Mouse (Mus musculus) bone marrow macrophage, adult 2 months (primary cell): ENCODE results near the gene Cep41. TPM values are rescaled to one million over a fixed set of nuclear protein-coding genes. Genes with fewer than 3 reads are reported as not detected.

Source experiments
- H3K27ac ChIP-seq: 2 replicates; pipeline ENCODE4 v1.5.1; 2012; ENCODE audit warnings: low read depth, low read length; ENCODE audit not compliant: insufficient read depth
- H3K4me1 ChIP-seq: 2 replicates; pipeline ENCODE4 v1.6.1; 2012; ENCODE audit warnings: low read length; ENCODE audit not compliant: control insufficient read depth, insufficient read depth
- H3K4me3 ChIP-seq: 2 replicates; pipeline ENCODE4 v1.5.1; 2012; ENCODE audit warnings: mild to moderate bottlenecking, low read length, moderate library complexity; ENCODE audit not compliant: insufficient read depth
- CTCF ChIP-seq: IDR thresholded peaks from 2 replicates; pipeline ENCODE4 v1.5.1; 2012; ENCODE audit warnings: low read depth, mild to moderate bottlenecking, low read length, moderate library complexity
- POLR2A ChIP-seq: IDR thresholded peaks from 2 replicates; pipeline ENCODE4 v1.6.1; 2012; ENCODE audit warnings: mild to moderate bottlenecking, low read depth, low read length, borderline replicate concordance
- polyA plus RNA-seq: library from polyadenylated mRNA; stranded (reverse); fragments of >200 nt; gene quantifications from 2 replicates; pipeline ENCODE4 v1.2.4, GENCODE M21; 2012; ENCODE audit not compliant: missing spikeins, insufficient read depth, insufficient read length

The Cep41 gene
- polyA plus RNA-seq, 1 experiment = 4.4 TPM

DNA sequence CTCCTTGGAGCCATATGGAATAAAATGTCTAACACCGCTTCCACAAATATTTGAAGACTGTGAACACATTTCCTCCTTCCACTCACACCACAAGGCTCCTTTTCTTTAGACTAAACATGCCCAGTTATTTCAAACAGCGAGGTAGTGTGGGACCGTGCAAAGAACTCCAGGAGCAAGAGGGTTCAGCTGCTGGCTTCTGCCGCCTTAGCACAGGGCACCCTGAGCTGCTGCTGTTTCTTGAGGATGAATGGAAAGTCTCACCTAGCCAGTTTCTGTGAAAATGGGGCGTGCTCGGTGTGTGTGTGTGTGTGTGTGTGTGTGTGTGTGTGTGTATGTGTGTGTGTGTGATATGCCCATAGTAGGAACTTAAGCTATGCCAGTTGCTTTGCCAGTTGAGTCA is 40.9 kb upstream of the Cep41 start:
- H3K4me3 ChIP-seq = no peak overlapping the region
- H3K4me1 ChIP-seq = no peaks in the 10 kb centered on the region
- no peak for TF ChIP-seq CTCF
- TF ChIP-seq POLR2A = no peak
- H3K27ac ChIP-seq = no peak overlapping the region

GRCm38 (mm10) chr6:30732571-30733130 is 39.1 kb upstream of the Cep41 start:
- H3K4me3 ChIP-seq = no peak overlapping the region
- no peak for TF ChIP-seq POLR2A
- no peak for TF ChIP-seq CTCF
- no peak overlapping the region for H3K27ac ChIP-seq
- H3K4me1 ChIP-seq = no peaks in the 10 kb centered on the region

GRCm38 (mm10) chr6:30730301-30730971 is 36.9 kb upstream of the Cep41 start:
- TF ChIP-seq POLR2A (no peak), CTCF (no peak)
- Histone ChIP-seq H3K27ac (no peak overlapping the region), H3K4me3 (no peak overlapping the region), H3K4me1 (no peaks in the 10 kb centered on the region)

GRCm38 (mm10) chr6:30723331-30723730 is 29.8 kb upstream of the Cep41 start, which contains the start of gene Mest:
TSS of gene Mest (plus strand) at chr6:30723547.
- no peak within 1 kb of the TSS for H3K4me3 ChIP-seq
- H3K4me1 ChIP-seq = no peaks in the 10 kb centered on the region
- H3K27ac ChIP-seq = no peak within 1 kb of the TSS
- TF ChIP-seq CTCF = no peak
- TF ChIP-seq POLR2A = no peak

DNA sequence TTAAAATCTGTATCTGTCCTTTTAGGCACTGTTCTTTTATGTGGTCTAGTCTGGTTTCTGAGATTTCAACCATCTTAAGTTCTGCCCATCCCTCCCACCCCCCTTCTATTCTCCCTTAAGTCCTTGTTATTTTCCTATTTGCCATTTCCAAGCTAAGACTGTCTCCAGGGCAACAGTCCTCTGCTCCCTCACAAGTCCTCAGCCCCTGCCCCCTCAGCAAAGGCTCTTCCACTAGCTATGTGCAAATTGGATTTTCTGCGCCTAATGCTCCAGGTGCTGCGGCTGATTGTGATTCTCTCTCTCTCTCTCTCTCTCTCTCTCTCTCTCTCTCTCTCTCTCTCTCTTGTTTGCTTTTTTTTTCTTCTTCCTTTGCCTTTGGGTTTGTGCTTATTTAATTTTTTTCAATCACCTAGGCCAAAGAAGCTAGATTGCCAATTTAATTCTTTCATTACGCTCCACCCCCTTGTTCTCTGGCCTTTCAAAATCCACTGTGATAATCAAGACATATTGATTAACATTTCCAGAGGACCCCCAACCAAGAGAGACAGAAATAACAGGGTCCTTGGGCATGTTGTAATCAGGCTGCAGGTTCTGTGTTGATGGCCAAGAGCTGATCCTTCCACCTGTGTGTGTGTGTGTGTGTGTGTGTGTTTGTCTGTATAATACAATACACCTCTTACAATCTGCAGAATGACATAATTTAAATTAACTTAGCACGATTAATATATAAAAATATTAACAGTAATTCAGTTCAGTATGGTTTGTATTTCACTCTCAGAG is 29.0 kb upstream of the Cep41 start:
- TF ChIP-seq CTCF = no peak
- no peak for TF ChIP-seq POLR2A
- Histone ChIP-seq H3K4me1 (no peaks in the 10 kb centered on the region), H3K27ac (no peak overlapping the region), H3K4me3 (no peak overlapping the region)

- no peak overlapping the region for H3K4me3 ChIP-seq
- no peaks in the 10 kb centered on the region for H3K4me1 ChIP-seq
- no peak overlapping the region for H3K27ac ChIP-seq
- TF ChIP-seq POLR2A (no peak), CTCF (no peak)
Measured at GRCm38 (mm10) chr6:30716796-30717195, 23.2 kb upstream of the Cep41 start.

DNA sequence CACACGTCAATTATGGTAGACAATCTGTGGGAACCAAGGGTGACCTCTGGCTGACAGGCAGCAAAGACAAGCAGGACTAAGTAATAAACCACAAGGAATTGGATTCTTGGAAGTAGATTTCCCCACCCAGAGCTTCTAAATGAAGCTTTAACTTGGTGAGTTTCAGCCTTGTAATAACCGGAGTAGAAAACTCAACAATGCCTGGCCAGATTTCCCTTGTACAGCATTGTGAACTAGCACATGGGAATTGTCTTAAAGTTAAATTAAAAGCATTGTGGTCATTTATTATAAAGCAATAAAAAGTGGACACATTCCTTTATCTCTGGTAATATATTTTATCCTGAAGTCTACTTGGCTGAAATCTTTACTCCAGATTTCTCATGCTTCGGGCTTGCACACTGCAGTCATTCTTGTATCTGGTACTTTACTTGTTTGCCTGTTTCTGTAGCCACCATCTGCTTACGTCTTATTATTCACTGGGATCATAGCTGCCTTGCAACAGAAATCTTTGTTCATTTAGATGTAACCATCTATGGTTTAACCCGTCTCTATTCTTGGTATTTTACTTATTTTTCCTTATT is 21.4 kb upstream of the Cep41 start:
- Histone ChIP-seq H3K4me3 (no peak overlapping the region), H3K4me1 (no peaks in the 10 kb centered on the region), H3K27ac (no peak overlapping the region)
- TF ChIP-seq CTCF (no peak), POLR2A (no peak)

DNA sequence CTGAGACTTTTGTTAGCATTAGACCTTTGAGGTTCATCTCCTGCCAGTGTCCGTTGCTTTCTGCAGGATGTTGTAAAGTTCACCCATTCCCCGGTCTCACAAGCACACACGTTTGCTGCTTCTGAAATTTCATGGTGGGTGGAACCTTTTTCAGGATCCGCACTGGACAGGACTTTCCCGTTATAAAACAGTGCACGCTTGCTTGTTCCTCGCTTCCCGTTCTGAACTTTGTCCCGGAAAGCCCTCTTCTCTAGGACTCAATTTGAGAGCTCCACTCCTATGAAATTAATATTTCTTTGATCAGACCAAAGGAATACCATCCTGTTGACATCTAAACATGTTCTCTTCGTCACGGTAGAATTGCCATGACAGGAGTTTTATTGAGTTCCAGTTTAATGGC is 20.3 kb upstream of the Cep41 start:
- no peak overlapping the region for H3K4me3 ChIP-seq

GRCm38 (mm10) chr6:30713455-30713854 is 19.9 kb upstream of the Cep41 start:
- Histone ChIP-seq H3K27ac (no peak overlapping the region), H3K4me3 (no peak overlapping the region)
- no peak for TF ChIP-seq CTCF
- TF ChIP-seq POLR2A = no peak

More for the DNA sequence above, 20.3 kb upstream of the Cep41 start:
- Histone ChIP-seq H3K27ac (no peak overlapping the region), H3K4me1 (no peaks in the 10 kb centered on the region)
- no peak for TF ChIP-seq POLR2A
- no peak for TF ChIP-seq CTCF

GRCm38 (mm10) chr6:30712484-30712883 is 18.9 kb upstream of the Cep41 start:
- no peak for TF ChIP-seq CTCF
- TF ChIP-seq POLR2A = no peak
- no peak overlapping the region for H3K4me3 ChIP-seq
- H3K27ac ChIP-seq = no peak overlapping the region
- H3K4me1 ChIP-seq = no peaks in the 10 kb centered on the region

More at GRCm38 (mm10) chr6:30713455-30713854, 19.9 kb upstream of the Cep41 start:
- no peaks in the 10 kb centered on the region for H3K4me1 ChIP-seq
